Mouse (Mus musculus): ENCODE results near the gene Spata1.

- TF ChIP-seq CTCF (IDR thresholded peaks at IDR 0.05) (no peak), POLR2A (IDR thresholded peaks at IDR 0.05; ENCODE audit: insufficient read depth, low read depth, low read length) (no peak)
These were observed 89.4 kb downstream of the Spata1 start for GRCm38 (mm10) chr3:146410114-146410513.
